Mouse (Mus musculus): ENCODE measurements at regions not wholly inside any gene's neighbourhood (a gene's known extent, or its start where the extent isn't known, plus 50 kb on each side); places are given as distances from the start of the nearest gene placed in this dataset.
A peak's percentile ranks its signal among the peaks of the same experiment; 100 is the strongest.
"Not testable (repeated sequence)": the region's sequence is repeated elsewhere in the genome, so short reads cannot be mapped to it uniquely, and the experiment has no call there.

- no peaks in the 10 kb centered on the region for H3K9me3 ChIP-seq (ENCODE audit: low read length)
- H3K36me3 ChIP-seq (ENCODE audit: insufficient read depth, low read length), result no peaks in the 10 kb centered on the region
- no peak for DNase-seq (ENCODE audit: low spot score)
- 62% methylated on average over 2 of the region's 2 CpGs for WGBS
- H3K27ac ChIP-seq (ENCODE audit: low read length), result no peak overlapping the region
- H3K27me3 ChIP-seq (replicated peaks; ENCODE audit: insufficient read depth, low read length), result no peaks in the 10 kb centered on the region
- no peaks in the 10 kb centered on the region for H3K4me1 ChIP-seq (ENCODE audit: insufficient read depth, low read depth, low read length)
- H3K4me2 ChIP-seq (replicated peaks; ENCODE audit: low read depth, low read length), result no peak overlapping the region
- no peak for TF ChIP-seq CTCF (IDR thresholded peaks at IDR 0.05)
- TF ChIP-seq EP300 (IDR thresholded peaks at IDR 0.05), result no peak
- ATAC-seq, result no peak
- no peak overlapping the region for H3K4me3 ChIP-seq (ENCODE audit: low read depth, low read length)
- no peak overlapping the region for H3K9ac ChIP-seq (replicated peaks; ENCODE audit: low read depth)
Measured at GRCm38 (mm10) chr3:22897651-22898050, 821.2 kb downstream of the Tbl1xr1 start.

- Histone ChIP-seq H3K4me1 (ENCODE audit: insufficient read depth, low read depth, low read length) (no peaks in the 10 kb centered on the region), H3K36me3 (ENCODE audit: insufficient read depth, low read length) (no peaks in the 10 kb centered on the region), H3K4me3 (ENCODE audit: low read depth, low read length) (no peak overlapping the region), H3K27me3 (replicated peaks; ENCODE audit: insufficient read depth, low read length) (no peaks in the 10 kb centered on the region), H3K4me2 (replicated peaks; ENCODE audit: low read depth, low read length) (no peak overlapping the region), H3K9me3 (ENCODE audit: low read length) (no peaks in the 10 kb centered on the region), H3K27ac (ENCODE audit: low read length) (no peak overlapping the region), H3K9ac (replicated peaks; ENCODE audit: low read depth) (no peak overlapping the region)
- DNase-seq (ENCODE audit: low spot score), result no peak
- TF ChIP-seq CTCF (IDR thresholded peaks at IDR 0.05) (no peak), EP300 (IDR thresholded peaks at IDR 0.05) (no peak)
- ATAC-seq, result no peak
- WGBS, result 84% methylated on average over 10 of the region's 10 CpGs
Measured at GRCm38 (mm10) chr3:22900966-22901365, 824.5 kb downstream of the Tbl1xr1 start.

GRCm38 (mm10) chr3:22928970-22929369 lies 852.5 kb downstream of the Tbl1xr1 start:
- ATAC-seq, result no peak
- H3K9me3 ChIP-seq (ENCODE audit: low read length), result no peaks in the 10 kb centered on the region
- H3K4me2 ChIP-seq (replicated peaks; ENCODE audit: low read depth, low read length), result no peak overlapping the region
- H3K27me3 ChIP-seq (replicated peaks; ENCODE audit: insufficient read depth, low read length), result no peaks in the 10 kb centered on the region
- H3K4me3 ChIP-seq (ENCODE audit: low read depth, low read length), result no peak overlapping the region
- no peak overlapping the region for H3K27ac ChIP-seq (ENCODE audit: low read length)
- H3K36me3 ChIP-seq (ENCODE audit: insufficient read depth, low read length), result no peaks in the 10 kb centered on the region
- TF ChIP-seq EP300 (IDR thresholded peaks at IDR 0.05), result no peak
- peak; percentile 38; the same call in 1 of the 2 replicates for TF ChIP-seq CTCF (IDR thresholded peaks at IDR 0.05)
- no peaks in the 10 kb centered on the region for H3K4me1 ChIP-seq (ENCODE audit: insufficient read depth, low read depth, low read length)
- DNase-seq (ENCODE audit: low spot score), result no peak
- no peak overlapping the region for H3K9ac ChIP-seq (replicated peaks; ENCODE audit: low read depth)
- 71% methylated on average over 3 of the region's 3 CpGs for WGBS

GRCm38 (mm10) chr3:22929762-22930519 lies 853.5 kb downstream of the Tbl1xr1 start:
- DNase-seq (ENCODE audit: low spot score) (no peak), ATAC-seq (no peak)
- no peak overlapping the region for H3K4me2 ChIP-seq (replicated peaks; ENCODE audit: low read depth, low read length)
- WGBS, result 71% methylated on average over 2 of the region's 2 CpGs
- TF ChIP-seq CTCF (IDR thresholded peaks at IDR 0.05) (no peak), EP300 (IDR thresholded peaks at IDR 0.05) (no peak)
- no peaks in the 10 kb centered on the region for H3K4me1 ChIP-seq (ENCODE audit: insufficient read depth, low read depth, low read length)
- no peaks in the 10 kb centered on the region for H3K36me3 ChIP-seq (ENCODE audit: insufficient read depth, low read length)
- H3K4me3 ChIP-seq (ENCODE audit: low read depth, low read length), result no peak overlapping the region
- no peaks in the 10 kb centered on the region for H3K9me3 ChIP-seq (ENCODE audit: low read length)
- no peak overlapping the region for H3K9ac ChIP-seq (replicated peaks; ENCODE audit: low read depth)
- H3K27ac ChIP-seq (ENCODE audit: low read length), result no peak overlapping the region
- no peaks in the 10 kb centered on the region for H3K27me3 ChIP-seq (replicated peaks; ENCODE audit: insufficient read depth, low read length)

GRCm38 (mm10) chr3:22945646-22946045 lies 869.2 kb downstream of the Tbl1xr1 start:
- ATAC-seq; H3K4me3 ChIP-seq (ENCODE audit: low read depth, low read length); H3K27me3 ChIP-seq (replicated peaks; ENCODE audit: insufficient read depth, low read length); H3K36me3 ChIP-seq (ENCODE audit: insufficient read depth, low read length); H3K27ac ChIP-seq (ENCODE audit: low read length); DNase-seq (ENCODE audit: low spot score); H3K4me2 ChIP-seq (replicated peaks; ENCODE audit: low read depth, low read length); H3K4me1 ChIP-seq (ENCODE audit: insufficient read depth, low read depth, low read length); H3K9me3 ChIP-seq (ENCODE audit: low read length); H3K9ac ChIP-seq (replicated peaks; ENCODE audit: low read depth): not testable (repeated sequence)
- 76% methylated on average over 4 of the region's 4 CpGs for WGBS

GRCm38 (mm10) chr3:22947181-22947580 lies 870.7 kb downstream of the Tbl1xr1 start:
- Histone ChIP-seq H3K36me3 (ENCODE audit: insufficient read depth, low read length) (no peaks in the 10 kb centered on the region), H3K27ac (ENCODE audit: low read length) (no peak overlapping the region), H3K9ac (replicated peaks; ENCODE audit: low read depth) (no peak overlapping the region), H3K4me1 (ENCODE audit: insufficient read depth, low read depth, low read length) (no peaks in the 10 kb centered on the region), H3K4me3 (ENCODE audit: low read depth, low read length) (no peak overlapping the region), H3K4me2 (replicated peaks; ENCODE audit: low read depth, low read length) (no peak overlapping the region), H3K27me3 (replicated peaks; ENCODE audit: insufficient read depth, low read length) (no peaks in the 10 kb centered on the region), H3K9me3 (ENCODE audit: low read length) (no peaks in the 10 kb centered on the region)
- TF ChIP-seq EP300 (IDR thresholded peaks at IDR 0.05) (no peak), CTCF (IDR thresholded peaks at IDR 0.05) (no peak)
- WGBS, result 72% methylated on average over 4 of the region's 4 CpGs
- no peak for DNase-seq (ENCODE audit: low spot score)
- ATAC-seq, result no peak

All from lung, postnatal 0 days (tissue).